Mouse (Mus musculus): ENCODE data around the gene Rpl18.

- TF ChIP-seq CTCF (IDR thresholded peaks at IDR 0.05; ENCODE audit: low read depth) (no peak), EP300 (IDR thresholded peaks at IDR 0.05; ENCODE audit: low read depth) (no peak)
These were observed 7.0 kb upstream of the Rpl18 start for GRCm38 (mm10) chr7:45708221-45708761.
